Mouse (Mus musculus) yolk sac, embryonic 10.5 days (tissue): ENCODE data around the gene Klhdc7b.
A peak's percentile ranks its signal among the peaks of the same experiment; 100 is the strongest.
"Not testable (repeated sequence)": the region's sequence is repeated elsewhere in the genome, so short reads cannot be mapped to it uniquely, and the experiment has no call there.

Experiments
- DNase-seq: peaks from one replicate; pipeline ENCODE4 v3.0.0-alpha.2; 2017; ENCODE audit warnings: low spot score

Gene Klhdc7b

DNA sequence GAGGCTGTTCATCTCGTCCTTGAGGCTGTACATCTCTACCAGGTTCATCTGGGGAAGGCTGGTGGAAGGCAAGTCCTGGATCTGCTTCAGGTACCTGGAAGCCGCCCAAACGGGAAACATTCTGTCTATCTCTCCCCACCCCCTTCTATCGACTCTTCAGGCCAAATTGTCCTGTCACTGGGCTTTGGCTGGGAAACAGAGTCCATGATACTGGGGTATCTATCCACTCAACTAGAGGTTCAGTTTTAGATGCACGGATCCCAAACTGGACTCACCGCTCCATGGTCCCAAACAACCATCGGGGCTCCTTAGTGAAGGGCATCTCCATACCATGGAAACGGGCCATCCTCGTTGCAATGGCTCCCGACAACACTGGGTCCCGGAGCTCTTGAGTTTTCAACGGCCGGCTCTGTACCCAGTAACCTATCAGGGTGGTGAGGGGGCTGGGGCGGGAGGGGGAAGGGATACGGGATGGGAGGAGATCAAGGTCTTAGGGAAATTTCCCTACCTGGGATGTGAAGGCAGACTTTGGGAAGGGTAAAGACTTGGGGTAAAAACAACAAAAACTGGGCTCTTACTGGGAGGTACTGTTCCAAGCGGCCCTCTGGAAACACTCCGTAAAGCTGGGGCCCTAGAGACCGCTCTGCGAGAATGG is 43.5 kb downstream of the Klhdc7b start:
- no peak for DNase-seq

DNA sequence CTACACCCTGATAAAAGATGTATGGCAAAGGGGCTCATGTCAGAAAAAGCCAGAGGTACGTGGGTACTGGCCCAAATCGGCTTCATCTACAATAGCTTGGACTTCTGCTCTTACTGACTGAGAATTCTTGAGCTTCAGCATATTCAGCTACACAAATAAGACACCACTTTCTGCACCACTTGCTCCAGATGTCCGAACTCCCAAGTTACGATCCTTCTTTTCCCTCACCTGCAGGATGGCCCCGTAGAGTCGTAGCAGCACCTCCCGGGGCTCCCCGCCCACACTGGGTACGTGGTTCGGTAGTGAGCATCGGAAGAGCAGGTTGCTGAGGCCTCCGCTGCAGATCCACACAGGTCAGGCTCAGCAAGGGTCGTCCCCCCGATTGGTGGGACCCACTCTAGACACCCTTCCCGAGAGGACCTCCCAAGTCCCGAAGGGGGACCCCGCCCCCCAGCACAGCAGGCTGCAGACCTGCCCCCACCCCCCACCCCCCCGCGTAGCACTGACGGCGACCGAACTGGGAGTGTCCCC is 44.2 kb downstream of the Klhdc7b start:
- no peak for DNase-seq

DNA sequence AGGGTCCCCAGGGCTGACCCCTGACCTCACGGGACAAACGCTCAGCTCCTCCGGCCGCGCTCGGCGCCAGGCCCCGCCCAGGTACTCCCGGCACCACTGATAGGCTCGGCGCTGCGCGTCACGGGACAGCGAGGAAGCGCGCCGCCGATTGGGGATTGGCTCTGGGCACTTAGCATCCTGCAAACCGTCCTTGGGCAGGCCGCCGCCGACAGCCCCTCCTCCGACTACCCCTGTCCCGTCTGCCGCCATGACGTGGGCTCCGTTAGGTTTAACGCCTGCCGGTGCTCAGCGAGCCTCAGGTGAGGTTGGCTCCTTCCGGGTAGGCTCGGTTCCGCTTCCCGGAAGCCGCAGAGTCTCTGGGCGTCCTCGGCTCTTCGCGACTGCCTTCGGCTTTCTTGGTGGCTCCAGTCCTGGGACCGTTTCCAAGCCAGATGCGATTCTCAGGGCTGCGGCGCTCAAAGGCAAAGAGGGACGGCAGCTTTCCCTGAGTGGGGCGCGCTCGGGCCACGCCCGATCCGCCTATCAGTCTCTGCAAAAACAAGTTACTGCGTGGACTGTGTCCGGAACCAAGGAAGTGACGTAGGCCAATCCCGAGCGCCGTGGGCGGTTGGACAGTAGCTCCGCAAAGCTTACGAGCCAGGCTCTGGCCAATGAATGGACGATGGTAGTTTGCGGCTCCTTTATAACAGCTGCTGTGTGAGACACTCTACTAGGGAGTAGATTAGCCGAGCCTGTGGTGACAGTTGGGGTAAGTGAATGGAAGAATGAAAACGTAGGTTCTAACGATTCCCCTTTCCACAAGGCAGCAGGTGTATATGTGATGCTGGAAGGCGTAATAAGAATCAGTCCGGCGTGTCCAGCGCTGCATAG is 44.9 kb downstream of the Klhdc7b start, which contains the start of the genes C730034F03Rik, Gm44502 and Chkb:
Gene C730034F03Rik, plus strand, starts transcription at position 238 of the 870 bp plus-strand sequence.
Gene Gm44502, minus strand, starts transcription at position 345 of the 870 bp plus-strand sequence.
Gene Chkb, minus strand, starts transcription at position 557 of the 870 bp plus-strand sequence.
- DNase-seq = peak; percentile 94

DNA sequence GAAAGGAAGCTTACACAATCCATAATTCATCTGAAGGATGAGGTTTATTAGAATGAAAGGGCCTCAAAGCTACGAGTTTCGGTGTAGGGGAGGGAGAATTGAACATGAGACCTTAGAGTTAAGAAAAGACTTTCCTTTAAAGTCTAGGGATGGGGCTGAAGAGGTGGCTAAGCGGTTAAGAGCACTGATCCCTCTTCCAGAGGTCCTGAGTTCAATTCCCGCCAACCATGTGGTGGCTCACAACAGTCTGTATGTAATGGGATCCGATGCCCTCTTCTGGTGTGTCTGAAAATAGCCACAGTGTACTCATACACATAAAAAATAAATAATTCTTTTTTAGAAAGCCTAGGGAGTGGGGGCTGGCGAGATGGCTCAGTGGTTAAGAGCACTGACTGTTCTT is 45.6 kb downstream of the Klhdc7b start:
- DNase-seq = no peak

DNA sequence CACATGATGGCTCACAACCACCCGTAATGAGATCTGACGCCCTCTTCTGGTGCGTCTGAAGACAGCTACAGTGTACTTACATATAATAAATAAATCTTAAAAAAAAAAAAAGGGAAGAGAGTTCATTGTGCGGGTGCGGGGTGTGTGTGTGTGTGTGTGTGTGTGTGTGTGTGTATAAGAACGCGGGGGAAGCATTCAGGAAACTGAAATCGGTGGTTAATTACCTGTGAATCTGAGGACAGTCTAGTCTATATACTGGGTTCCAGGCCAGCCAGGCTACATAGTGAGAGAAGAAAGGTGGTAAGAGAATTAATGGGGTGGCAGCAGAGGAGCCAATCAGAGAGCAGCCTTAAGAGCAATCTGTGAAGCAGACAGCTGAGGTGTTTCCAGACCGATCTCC is 46.1 kb downstream of the Klhdc7b start:
- not testable (repeated sequence) for DNase-seq

DNA sequence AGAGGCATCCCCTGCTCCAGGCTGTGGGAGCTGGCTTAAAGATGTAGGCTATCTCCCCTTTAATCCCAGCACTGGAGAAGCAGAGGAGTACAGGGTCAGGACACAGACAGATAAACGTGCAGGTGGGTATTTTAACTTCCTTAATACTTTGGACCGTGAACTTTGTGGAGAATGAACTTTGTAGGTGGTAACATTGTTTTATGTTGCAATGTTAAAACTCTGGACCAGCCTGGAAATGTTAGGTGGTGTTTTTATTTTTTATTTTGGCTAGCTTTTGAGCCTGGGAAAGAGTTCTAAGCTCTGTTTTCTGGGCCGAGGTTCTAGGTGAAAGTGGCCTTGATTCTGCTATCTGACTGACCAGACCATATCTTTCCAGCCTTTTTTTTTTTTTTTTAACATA is 46.6 kb downstream of the Klhdc7b start:
- DNase-seq = no peak

DNA sequence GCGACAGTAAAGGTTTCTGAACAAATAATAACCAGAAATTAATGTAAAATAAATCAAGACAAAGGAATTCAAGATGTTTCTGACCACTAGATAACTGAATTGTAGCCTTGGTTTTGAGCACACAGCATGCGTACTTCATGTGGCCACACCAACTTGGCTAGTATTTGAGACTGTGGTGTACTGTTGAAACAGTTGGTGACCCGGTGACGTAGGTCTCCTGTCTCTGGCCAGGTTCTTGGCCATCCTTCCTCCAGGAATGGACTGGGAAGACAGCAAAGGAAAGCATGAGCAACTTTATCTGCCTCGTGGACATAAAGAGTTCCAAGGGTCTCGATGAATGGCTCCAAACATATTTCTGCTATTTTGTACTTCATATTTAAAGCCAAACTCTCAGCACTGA is 47.1 kb downstream of the Klhdc7b start:
- no peak for DNase-seq

DNA sequence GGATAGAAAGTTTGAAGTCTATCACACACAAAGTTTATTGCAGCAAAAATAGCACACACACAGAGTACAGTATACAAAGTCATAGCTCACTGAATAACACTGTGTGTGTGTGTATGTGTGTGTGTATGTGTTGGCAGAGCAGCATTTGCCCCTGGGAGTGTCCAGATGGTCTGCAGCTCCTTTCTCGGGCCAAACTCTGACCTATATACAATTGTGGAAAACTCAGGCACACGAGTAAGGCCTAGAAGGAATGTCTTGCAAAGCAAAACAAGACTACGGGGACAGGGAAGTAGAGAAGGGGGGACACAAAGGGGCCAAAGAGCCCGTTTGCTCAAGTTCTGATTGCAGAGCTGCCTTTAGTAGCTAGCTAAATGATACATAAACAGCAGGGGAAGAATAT is 48.2 kb downstream of the Klhdc7b start:
- no peak for DNase-seq

DNA sequence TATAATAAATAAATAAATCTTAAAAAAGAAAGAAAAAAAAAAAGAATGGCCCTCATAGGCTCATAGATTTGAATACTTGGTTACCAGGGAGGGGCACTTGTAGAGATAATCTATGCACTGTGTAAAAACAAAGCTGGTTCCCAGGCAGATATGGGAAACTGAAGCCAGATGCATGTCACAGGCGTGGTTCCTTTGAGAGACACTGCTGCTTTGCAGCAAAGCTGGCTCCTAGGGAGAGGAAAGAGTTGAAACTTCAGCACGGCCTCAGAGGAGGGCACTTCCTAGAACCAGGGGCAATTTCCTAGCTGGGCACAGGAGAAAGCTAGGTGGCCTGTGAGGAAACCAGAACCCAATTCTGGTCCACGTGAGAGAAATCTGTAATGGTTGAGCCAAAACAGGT is 49.4 kb downstream of the Klhdc7b start:
- no peak for DNase-seq

DNA sequence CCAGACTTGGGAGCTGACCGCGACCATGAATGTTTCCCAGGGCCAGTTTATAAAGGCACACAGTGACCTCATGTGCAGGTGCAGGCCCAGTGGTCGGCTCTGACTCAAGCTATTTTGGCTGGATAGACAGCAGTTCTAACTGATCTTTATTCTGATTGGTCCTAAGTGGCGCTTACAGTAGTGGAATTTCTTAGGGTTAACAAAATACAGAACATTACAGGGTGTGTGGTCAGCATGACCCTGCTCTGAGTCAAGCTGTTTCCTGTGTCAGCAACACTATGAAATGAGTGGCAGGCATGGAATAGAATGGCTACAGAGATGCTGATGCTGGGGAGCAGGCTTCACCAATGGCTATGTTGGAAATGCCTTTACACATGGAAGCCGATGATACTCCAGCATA is 51.2 kb downstream of the Klhdc7b start:
- no peak for DNase-seq
